Mouse (Mus musculus): ENCODE results near the gene Ebf1. TPM values are rescaled to one million over a fixed set of nuclear protein-coding genes. Genes with fewer than 3 reads are reported as not detected.

Gene Ebf1
- polyA plus RNA-seq, 1 experiment from 2014 or later: 13.3 TPM

DNA sequence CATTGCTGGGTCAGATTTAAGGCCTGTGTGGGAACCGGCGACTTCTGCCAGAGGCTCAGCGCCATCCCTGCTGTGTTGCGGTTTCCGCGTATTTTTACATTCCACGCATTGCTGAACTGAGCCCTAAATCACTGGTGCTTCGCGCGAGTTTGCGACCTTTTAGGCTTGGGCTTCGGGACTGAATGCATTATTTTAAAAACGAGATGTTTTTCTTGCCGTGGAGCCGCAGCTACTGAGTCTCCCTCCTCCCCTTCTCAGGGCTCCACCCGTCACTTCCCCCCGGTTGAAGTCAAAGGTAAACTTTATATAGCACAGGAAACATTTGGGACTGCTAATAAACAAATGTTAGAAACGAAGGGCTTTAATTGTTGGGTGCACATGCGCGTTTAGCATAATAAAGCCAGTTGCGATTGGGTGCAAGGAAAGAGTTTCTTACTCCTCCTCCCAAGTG lies 68.8 kb downstream of the Ebf1 start:
- no peak for ATAC-seq (ENCODE audit: insufficient number of reproducible peaks, insufficient read depth, low FRiP score, low read depth)
- H3K4me3 ChIP-seq (ENCODE audit: low read depth, low read length): peak overlapping the region; percentile 12; the same call in 1 of the 2 replicates
- 22% methylated on average over 21 of the region's 21 CpGs for WGBS

DNA sequence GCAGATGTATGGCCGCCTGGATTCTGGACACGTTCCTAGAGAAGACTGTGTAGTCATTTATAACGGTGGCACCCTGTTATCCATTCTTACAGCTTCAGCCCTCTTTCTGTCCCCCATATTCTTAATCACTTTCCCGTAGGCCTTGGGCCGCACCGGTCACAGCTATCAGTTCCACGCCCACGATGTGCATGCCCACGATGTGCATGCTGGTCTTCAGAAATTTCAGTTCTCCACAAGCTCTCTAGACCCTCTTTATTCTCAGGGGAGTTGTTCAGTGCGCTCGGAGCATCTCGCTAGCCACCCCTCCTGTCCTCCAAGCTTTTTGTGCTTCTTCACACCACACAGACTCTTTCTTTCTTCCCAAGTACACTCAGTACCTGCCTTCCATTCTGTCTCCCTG lies 69.3 kb downstream of the Ebf1 start:
- Histone ChIP-seq H3K9me3 (ENCODE audit: control insufficient read depth, low read depth, low read length) (no peaks in the 10 kb centered on the region), H3K9ac (replicated peaks; ENCODE audit: low read depth, low read length) (no peak overlapping the region), H3K4me3 (ENCODE audit: low read depth, low read length) (no peak overlapping the region), H3K4me2 (replicated peaks; ENCODE audit: low read depth, low read length) (peak overlapping the region; percentile 28; the same call in 1 of the 2 replicates), H3K27ac (ENCODE audit: low read length) (no peak overlapping the region), H3K27me3 (ENCODE audit: control insufficient read depth, insufficient read depth, low read length) (no peaks in the 10 kb centered on the region), H3K36me3 (ENCODE audit: control insufficient read depth, insufficient read depth, low read length) (no peaks in the 10 kb centered on the region), H3K4me1 (ENCODE audit: control insufficient read depth, insufficient read depth, low read length) (0 out of 2 replicates have a peak, but pooled peaks cover 11% of the 10 kb centered on the region)
- 76% methylated on average over 12 of the region's 12 CpGs for WGBS
- no peak for ATAC-seq (ENCODE audit: insufficient number of reproducible peaks, insufficient read depth, low FRiP score, low read depth)

More for the DNA sequence above, 68.8 kb downstream of the Ebf1 start:
- peak overlapping the region; percentile 28; the same call in 1 of the 2 replicates for H3K4me2 ChIP-seq (replicated peaks; ENCODE audit: low read depth, low read length)
- 0 out of 2 replicates have a peak, but pooled peaks cover 11% of the 10 kb centered on the region for H3K4me1 ChIP-seq (ENCODE audit: control insufficient read depth, insufficient read depth, low read length)
- no peak overlapping the region; the same call in 1 of the 2 replicates for H3K9ac ChIP-seq (replicated peaks; ENCODE audit: low read depth, low read length)
- no peaks in the 10 kb centered on the region for H3K9me3 ChIP-seq (ENCODE audit: control insufficient read depth, low read depth, low read length)
- no peaks in the 10 kb centered on the region for H3K27me3 ChIP-seq (ENCODE audit: control insufficient read depth, insufficient read depth, low read length)
- peak overlapping the region; percentile 7; the same call in 1 of the 2 replicates for H3K27ac ChIP-seq (ENCODE audit: low read length)
- no peaks in the 10 kb centered on the region for H3K36me3 ChIP-seq (ENCODE audit: control insufficient read depth, insufficient read depth, low read length)

- no peaks in the 10 kb centered on the region for H3K36me3 ChIP-seq (ENCODE audit: control insufficient read depth, insufficient read depth, low read length)
- no peak for ATAC-seq (ENCODE audit: insufficient number of reproducible peaks, insufficient read depth, low FRiP score, low read depth)
- no peak overlapping the region for H3K27ac ChIP-seq (ENCODE audit: low read length)
- H3K4me1 ChIP-seq (ENCODE audit: control insufficient read depth, insufficient read depth, low read length): 0 out of 2 replicates have a peak, but pooled peaks cover 11% of the 10 kb centered on the region
- no peaks in the 10 kb centered on the region for H3K9me3 ChIP-seq (ENCODE audit: control insufficient read depth, low read depth, low read length)
- no peak overlapping the region for H3K4me2 ChIP-seq (replicated peaks; ENCODE audit: low read depth, low read length)
- H3K9ac ChIP-seq (replicated peaks; ENCODE audit: low read depth, low read length): no peak overlapping the region
- no peak overlapping the region for H3K4me3 ChIP-seq (ENCODE audit: low read depth, low read length)
- WGBS: 69% methylated on average over 3 of the region's 3 CpGs
- no peaks in the 10 kb centered on the region for H3K27me3 ChIP-seq (ENCODE audit: control insufficient read depth, insufficient read depth, low read length)
Measured at GRCm38 (mm10) chr11:44688542-44688941, 71.4 kb downstream of the Ebf1 start.

DNA sequence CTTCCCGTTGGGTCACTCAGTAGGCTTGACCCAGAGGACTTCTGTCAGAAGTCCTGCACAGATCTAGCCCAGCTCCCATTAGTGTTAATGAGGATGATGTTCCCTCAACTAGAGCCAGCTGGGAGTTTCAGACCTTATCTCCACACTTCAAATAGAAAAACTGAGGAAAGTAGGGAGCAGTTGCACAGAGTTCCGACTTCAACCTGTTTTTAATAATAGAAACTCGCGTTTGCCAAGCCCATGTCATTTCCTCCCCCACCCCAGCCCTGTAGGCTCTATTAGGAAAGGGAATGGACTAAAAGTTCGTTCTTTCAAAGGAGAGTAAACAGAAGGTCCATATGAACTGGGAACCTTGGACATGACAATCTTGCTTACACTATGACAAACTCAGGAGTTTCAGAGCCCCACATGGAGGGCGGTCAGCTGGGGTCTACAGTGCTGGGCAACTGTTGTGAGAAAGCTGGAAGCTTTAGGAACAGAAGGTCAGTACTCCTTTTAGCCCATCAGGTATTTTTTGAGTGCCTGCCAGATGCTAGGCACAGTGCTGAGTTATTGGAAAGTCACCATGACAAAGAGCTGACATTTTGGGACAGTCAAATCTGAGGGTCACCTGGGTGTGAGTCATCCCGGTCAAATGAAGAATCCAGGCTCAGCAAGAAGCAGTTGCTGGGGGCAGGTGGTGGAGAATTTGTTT lies 72.6 kb downstream of the Ebf1 start:
- no peak for ATAC-seq (ENCODE audit: insufficient number of reproducible peaks, insufficient read depth, low FRiP score, low read depth)
- Histone ChIP-seq H3K9me3 (ENCODE audit: control insufficient read depth, low read depth, low read length) (no peaks in the 10 kb centered on the region), H3K27me3 (ENCODE audit: control insufficient read depth, insufficient read depth, low read length) (no peaks in the 10 kb centered on the region), H3K4me1 (ENCODE audit: control insufficient read depth, insufficient read depth, low read length) (0 out of 2 replicates have a peak, but pooled peaks cover 11% of the 10 kb centered on the region), H3K36me3 (ENCODE audit: control insufficient read depth, insufficient read depth, low read length) (no peaks in the 10 kb centered on the region), H3K4me3 (ENCODE audit: low read depth, low read length) (no peak overlapping the region), H3K27ac (ENCODE audit: low read length) (no peak overlapping the region), H3K4me2 (replicated peaks; ENCODE audit: low read depth, low read length) (no peak overlapping the region), H3K9ac (replicated peaks; ENCODE audit: low read depth, low read length) (no peak overlapping the region)
- WGBS: 77% methylated on average over 7 of the region's 7 CpGs

GRCm38 (mm10) chr11:44690265-44690572 lies 73.1 kb downstream of the Ebf1 start:
- Histone ChIP-seq H3K27me3 (ENCODE audit: control insufficient read depth, insufficient read depth, low read length) (no peaks in the 10 kb centered on the region), H3K36me3 (ENCODE audit: control insufficient read depth, insufficient read depth, low read length) (no peaks in the 10 kb centered on the region), H3K4me3 (ENCODE audit: low read depth, low read length) (no peak overlapping the region), H3K27ac (ENCODE audit: low read length) (no peak overlapping the region), H3K9me3 (ENCODE audit: control insufficient read depth, low read depth, low read length) (no peaks in the 10 kb centered on the region), H3K4me1 (ENCODE audit: control insufficient read depth, insufficient read depth, low read length) (0 out of 2 replicates have a peak, but pooled peaks cover 8% of the 10 kb centered on the region), H3K9ac (replicated peaks; ENCODE audit: low read depth, low read length) (no peak overlapping the region), H3K4me2 (replicated peaks; ENCODE audit: low read depth, low read length) (no peak overlapping the region)
- ATAC-seq (ENCODE audit: insufficient number of reproducible peaks, insufficient read depth, low FRiP score, low read depth): no peak
- 76% methylated on average over 5 of the region's 5 CpGs for WGBS

GRCm38 (mm10) chr11:44695416-44695815 lies 78.3 kb downstream of the Ebf1 start:
- no peak overlapping the region for H3K27ac ChIP-seq (ENCODE audit: low read length)
- WGBS: 93% methylated on average over 9 of the region's 9 CpGs

GRCm38 (mm10) chr11:44696539-44697201 lies 79.6 kb downstream of the Ebf1 start:
- ATAC-seq (ENCODE audit: insufficient number of reproducible peaks, insufficient read depth, low FRiP score, low read depth): no peak
- Histone ChIP-seq H3K27me3 (ENCODE audit: control insufficient read depth, insufficient read depth, low read length) (no peaks in the 10 kb centered on the region), H3K9ac (replicated peaks; ENCODE audit: low read depth, low read length) (no peak overlapping the region), H3K4me2 (replicated peaks; ENCODE audit: low read depth, low read length) (peak overlapping the region; percentile 36), H3K9me3 (ENCODE audit: control insufficient read depth, low read depth, low read length) (no peaks in the 10 kb centered on the region), H3K4me3 (ENCODE audit: low read depth, low read length) (no peak overlapping the region), H3K36me3 (ENCODE audit: control insufficient read depth, insufficient read depth, low read length) (no peaks in the 10 kb centered on the region), H3K27ac (ENCODE audit: low read length) (no peak overlapping the region), H3K4me1 (ENCODE audit: control insufficient read depth, insufficient read depth, low read length) (0 out of 2 replicates have a peak, but pooled peaks cover 10% of the 10 kb centered on the region)
- 10% methylated on average over 16 of the region's 16 CpGs for WGBS

More at GRCm38 (mm10) chr11:44695416-44695815, 78.3 kb downstream of the Ebf1 start:
- no peak for ATAC-seq (ENCODE audit: insufficient number of reproducible peaks, insufficient read depth, low FRiP score, low read depth)
- Histone ChIP-seq H3K4me2 (replicated peaks; ENCODE audit: low read depth, low read length) (no peak overlapping the region), H3K9ac (replicated peaks; ENCODE audit: low read depth, low read length) (no peak overlapping the region), H3K4me1 (ENCODE audit: control insufficient read depth, insufficient read depth, low read length) (0 out of 2 replicates have a peak, but pooled peaks cover 8% of the 10 kb centered on the region), H3K36me3 (ENCODE audit: control insufficient read depth, insufficient read depth, low read length) (no peaks in the 10 kb centered on the region), H3K4me3 (ENCODE audit: low read depth, low read length) (no peak overlapping the region), H3K9me3 (ENCODE audit: control insufficient read depth, low read depth, low read length) (no peaks in the 10 kb centered on the region), H3K27me3 (ENCODE audit: control insufficient read depth, insufficient read depth, low read length) (no peaks in the 10 kb centered on the region)

DNA sequence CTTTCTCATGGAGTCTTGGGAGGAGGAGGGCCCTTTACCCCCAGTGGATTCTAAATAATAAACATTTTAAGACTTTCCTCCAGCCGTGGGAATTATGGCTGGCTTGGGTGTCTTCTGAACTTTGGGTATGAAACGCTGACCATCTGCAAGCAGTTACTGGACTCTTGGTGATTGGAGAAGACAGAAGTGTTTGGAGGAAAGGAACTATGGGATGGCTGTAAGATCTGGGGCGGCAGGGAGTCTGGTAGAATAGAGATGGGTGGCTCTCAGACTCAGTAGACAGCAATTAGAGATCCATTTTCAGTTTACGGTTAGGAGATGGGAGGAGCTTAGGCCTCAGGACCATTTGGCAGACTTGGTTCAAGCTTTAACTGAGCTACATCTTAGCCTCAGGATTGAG lies 83.1 kb downstream of the Ebf1 start:
- Histone ChIP-seq H3K4me1 (ENCODE audit: control insufficient read depth, insufficient read depth, low read length) (0 out of 2 replicates have a peak, but pooled peaks cover 10% of the 10 kb centered on the region), H3K9ac (replicated peaks; ENCODE audit: low read depth, low read length) (no peak overlapping the region), H3K4me3 (ENCODE audit: low read depth, low read length) (no peak overlapping the region), H3K9me3 (ENCODE audit: control insufficient read depth, low read depth, low read length) (no peaks in the 10 kb centered on the region), H3K4me2 (replicated peaks; ENCODE audit: low read depth, low read length) (no peak overlapping the region), H3K27me3 (ENCODE audit: control insufficient read depth, insufficient read depth, low read length) (no peaks in the 10 kb centered on the region), H3K36me3 (ENCODE audit: control insufficient read depth, insufficient read depth, low read length) (no peaks in the 10 kb centered on the region), H3K27ac (ENCODE audit: low read length) (no peak overlapping the region)
- no peak for ATAC-seq (ENCODE audit: insufficient number of reproducible peaks, insufficient read depth, low FRiP score, low read depth)
- 49% methylated on average over 4 of the region's 4 CpGs for WGBS
